Mouse (Mus musculus) liver, embryonic 14.5 days (tissue): ENCODE results near the gene Cyth2.

Source experiments
- CTCF ChIP-seq: IDR thresholded peaks from 2 replicates; pipeline ENCODE4 v1.5.1; 2016; ENCODE audit warnings: antibody characterized with exemption, low read depth, control low read depth
- EP300 ChIP-seq: IDR thresholded peaks from 2 replicates; pipeline ENCODE4 v1.6.1; 2016; ENCODE audit warnings: antibody characterized with exemption, low read depth

GRCm38 (mm10) chr7:45784524-45785372 is 29.6 kb downstream of the Cyth2 start, which contains the start of gene Sult2b1:
- TF ChIP-seq EP300: no peak
- no peak for TF ChIP-seq CTCF
